Mouse (Mus musculus) megakaryocyte, embryonic 14.5 days (primary cell): ENCODE results near the gene Hist1h1e.

Source experiments
- FLI1 ChIP-seq: IDR thresholded peaks from 2 replicates; pipeline ENCODE4 v1.6.1; 2012; ENCODE audit warnings: low read length, inconsistent platforms, mixed read lengths
- GATA1 ChIP-seq: IDR thresholded peaks from 3 replicates; pipeline ENCODE4 v1.6.1; 2012; ENCODE audit warnings: mixed read lengths, low read length, inconsistent platforms, borderline replicate concordance

DNA sequence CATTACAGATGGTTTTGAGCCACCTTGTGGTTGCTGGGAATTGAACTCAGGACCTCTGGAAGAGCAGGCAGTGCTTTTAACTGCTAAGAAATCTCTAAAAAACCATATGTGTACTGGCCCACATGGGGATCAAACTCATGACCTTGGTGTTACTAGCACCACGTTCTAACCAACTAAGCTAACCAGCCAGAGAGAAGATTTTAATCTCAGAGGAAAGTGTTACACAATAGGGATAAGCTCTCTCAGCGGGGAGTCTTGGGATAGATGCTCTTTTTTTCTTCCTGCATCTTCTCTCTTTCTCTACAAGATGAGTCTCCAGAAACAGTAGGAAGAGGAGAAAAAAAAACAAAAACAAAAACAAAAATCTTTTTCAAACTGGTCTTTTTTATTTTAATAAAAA is 12.0 kb downstream of the Hist1h1e start:
- TF ChIP-seq GATA1: no peak
- no peak for TF ChIP-seq FLI1
